ENCODE assay signal across 8 mouse cellular contexts in the genomic region with DNA sequence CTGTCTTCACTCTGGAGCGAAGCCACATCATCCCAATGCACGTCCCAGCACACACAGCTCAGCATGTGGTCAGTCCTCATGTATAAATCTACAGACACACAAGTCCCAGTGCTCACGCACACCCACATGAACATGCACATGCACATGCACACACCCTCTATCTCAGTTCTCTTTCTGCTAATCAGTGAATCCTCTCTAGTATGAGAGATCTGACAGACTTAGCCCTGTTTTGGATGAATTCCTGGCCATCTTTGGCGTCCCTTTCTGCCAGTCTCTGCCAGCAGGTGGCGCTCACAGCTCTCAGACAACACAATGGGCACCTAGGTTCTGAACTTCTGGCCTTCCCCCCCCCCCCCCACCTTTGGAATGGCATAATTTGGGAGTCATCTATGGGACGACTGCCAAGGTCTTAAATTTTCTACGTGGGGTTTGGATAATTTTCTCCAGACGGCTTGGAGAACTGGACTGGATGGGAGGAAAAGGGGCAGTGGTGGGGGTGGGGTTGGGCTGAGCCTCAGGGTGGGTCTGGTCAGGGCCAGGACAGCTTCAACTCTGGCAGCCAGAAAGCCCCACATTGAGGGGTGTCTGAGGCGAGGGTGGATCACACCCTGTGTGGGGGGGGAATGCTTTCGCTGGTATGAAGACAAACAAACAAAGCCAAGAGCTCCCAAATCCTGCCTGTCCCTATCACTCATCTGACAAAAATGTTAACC.
DNase-seq lines count a peak whose midpoint lies in the region; ATAC-seq lines count a peak whose summit lies in the region.

No protein-coding gene starts in this region.

- H3K4me2 ChIP-seq in embryonic facial prominence, embryonic 13.5 days: 0 out of 2 replicates have a peak overlapping the region, but pooled peaks have one; percentile 7

- peaks cover 56% of the 10 kb centered on the region for H3K27me3 ChIP-seq in embryonic facial prominence, embryonic 13.5 days
- H3K27me3 ChIP-seq in heart, embryonic 10.5 days (ENCODE audit: insufficient read depth, poor library complexity, severe bottlenecking): peaks cover 86% of the 10 kb centered on the region

- H3K9ac ChIP-seq in embryonic facial prominence, embryonic 13.5 days: no peak overlapping the region

- no peak overlapping the region for H3K4me3 ChIP-seq in embryonic facial prominence, embryonic 13.5 days
- H3K4me3 ChIP-seq in heart, embryonic 10.5 days: no peak overlapping the region

- 19% methylated on average over 10 of the region's 10 CpGs for WGBS in embryonic facial prominence, embryonic 13.5 days
- WGBS in heart, embryonic 10.5 days: 22% methylated on average over 10 of the region's 10 CpGs

- DNase-seq in A20 (ENCODE audit: low read depth, low spot score): peak; percentile 55
- DNase-seq in adrenal gland, postnatal 25 days: peak; percentile 89
- DNase-seq in heart, embryonic 10.5 days (ENCODE audit: low spot score): peak; percentile 91
- peak; percentile 92 for DNase-seq in kidney, postnatal 4 days
- peak; percentile 73 to 80 for DNase-seq in lung, adult 18-20 months
- DNase-seq in thymus, adult 18-20 months: peak; percentile 21 to 29

- no peaks in the 10 kb centered on the region for H3K9me3 ChIP-seq in embryonic facial prominence, embryonic 13.5 days
- H3K9me3 ChIP-seq in heart, embryonic 10.5 days: no peaks in the 10 kb centered on the region

- H3K27ac ChIP-seq in embryonic facial prominence, embryonic 13.5 days: no peak overlapping the region
- H3K27ac ChIP-seq in heart, embryonic 10.5 days: peak overlapping the region; percentile 52; the same call in 1 of the 2 replicates

- peak; percentile 68 for ATAC-seq in embryonic facial prominence, embryonic 13.5 days (ENCODE audit: insufficient number of reproducible peaks, insufficient read depth, low FRiP score, low TSS enrichment, low read depth)
- peak; percentile 43 for ATAC-seq in neutrophil, adult 5-6 weeks (ENCODE audit: extremely low read depth, insufficient number of reproducible peaks, low FRiP score, poor library complexity, severe bottlenecking)

- peaks cover 41% of the 10 kb centered on the region for H3K4me1 ChIP-seq in embryonic facial prominence, embryonic 13.5 days
- H3K4me1 ChIP-seq in heart, embryonic 10.5 days: peaks cover 25% of the 10 kb centered on the region

- no peaks in the 10 kb centered on the region for H3K36me3 ChIP-seq in embryonic facial prominence, embryonic 13.5 days
- no peaks in the 10 kb centered on the region for H3K36me3 ChIP-seq in heart, embryonic 10.5 days

Comparison
In these comparisons a context has a peak if more than half of its experiments do, and no peak if none do; other contexts are left out.
1. DNase-seq: peak in every context shown above with its lines; median percentile 92 in kidney, postnatal 4 days; 91 in heart, embryonic 10.5 days; 89 in adrenal gland, postnatal 25 days; 76 in lung, adult 18-20 months; 55 in A20; 25 in thymus, adult 18-20 months.